Mouse (Mus musculus): ENCODE results near the gene Slc9a5.

DNA sequence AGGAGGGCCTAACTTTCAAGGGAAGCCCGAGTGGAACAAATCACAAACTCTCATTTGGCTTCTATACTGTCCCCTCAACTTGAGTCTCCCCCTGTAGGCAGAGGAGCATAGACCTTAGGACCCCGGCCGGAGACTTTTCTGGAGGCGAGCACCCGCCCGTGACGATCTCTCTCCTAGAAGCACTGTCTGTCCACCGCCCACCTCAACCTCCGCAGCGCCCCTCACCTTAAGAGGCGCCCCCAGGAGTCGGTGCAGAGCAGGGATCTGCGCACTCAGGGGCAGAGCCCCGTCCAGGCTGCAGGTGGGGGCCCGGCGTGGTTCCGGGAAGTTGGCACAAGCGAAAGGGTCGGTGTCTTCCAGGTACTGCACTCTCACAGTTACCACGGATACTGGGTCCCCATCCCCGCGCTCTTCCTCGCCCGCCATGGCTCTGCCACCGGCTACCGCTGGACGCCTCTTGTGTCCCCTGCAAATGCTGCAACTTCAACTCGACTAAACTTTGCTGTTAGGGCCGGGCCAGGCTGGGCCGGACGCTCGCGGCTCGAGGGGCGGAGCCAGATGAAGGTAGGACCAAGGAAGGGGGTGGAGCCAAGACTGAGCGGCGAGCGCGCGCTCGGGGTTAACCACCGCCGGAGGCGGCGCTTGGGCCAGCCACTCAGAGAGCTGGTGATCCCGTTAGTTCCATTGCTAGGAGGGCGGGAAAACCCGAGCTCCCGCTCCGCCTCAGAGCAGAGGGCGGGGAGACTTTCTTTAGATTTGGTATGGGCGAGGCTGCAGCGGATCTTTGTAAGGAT is 1.0 kb upstream of the Slc9a5 start, which contains the start of gene Fhod1:
- TF ChIP-seq HCFC1 (IDR thresholded peaks at IDR 0.05; ENCODE audit: borderline replicate concordance, insufficient read depth, low read length) (no peak), CHD2 (IDR thresholded peaks at IDR 0.05; ENCODE audit: low read depth, low read length) (no peak)
